In the genomic region with DNA sequence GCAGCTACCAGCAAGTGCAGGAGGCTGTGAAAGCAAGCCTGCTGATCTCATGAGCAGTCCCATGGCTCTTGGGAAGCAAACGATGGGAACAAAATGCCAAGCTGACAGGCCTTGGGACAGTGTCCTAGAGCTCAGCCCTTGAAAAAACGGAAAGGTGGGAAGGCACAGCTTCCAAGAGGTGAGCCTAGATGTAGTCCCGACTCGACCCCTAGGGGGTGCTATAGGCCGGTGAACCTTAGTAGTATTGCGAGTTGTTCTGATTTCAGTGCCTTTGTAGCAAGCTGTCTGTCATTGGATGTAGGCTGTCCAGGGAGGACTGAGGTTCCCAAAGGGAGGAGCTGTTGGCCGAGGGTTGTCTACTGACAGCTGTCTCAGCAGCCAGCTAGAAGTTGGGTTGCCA, we compare ENCODE assay signal across 9 mouse cellular contexts. TPM values are rescaled to one million over a fixed set of nuclear protein-coding genes. Genes with fewer than 3 reads are reported as not detected.
DNase-seq lines count a peak whose midpoint lies in the region; ATAC-seq and TF ChIP-seq lines count a peak whose summit lies in the region.
"Had no signal": no experiment of that assay in that cellular context is flagged by ENCODE, and none has a peak within 500 bp of the region (broad histone marks: within the 10 kb centered on the region; RNA-seq: fewer than 3 reads in every experiment).

No protein-coding gene starts in this region.

- peak; percentile 80 for TF ChIP-seq CTCF in E14TG2a.4 (conservative IDR thresholded peaks at IDR 0.05; ENCODE audit: low read length)

- no peak overlapping the region for H3K4me3 ChIP-seq in E14TG2a.4 (replicated peaks; ENCODE audit: low read length)
- H3K4me3 ChIP-seq: limb, embryonic 13.5 days had no signal

- no peak for ATAC-seq in monocyte, adult 5-6 weeks (replicated peaks; ENCODE audit: insufficient number of reproducible peaks, low FRiP score, low TSS enrichment, poor library complexity, severe bottlenecking)

- peaks cover 8% of the 10 kb centered on the region; the same call in 1 of the 2 replicates for H3K27me3 ChIP-seq in E14TG2a.4 (ENCODE audit: insufficient read depth, low read length)

- H3K9me3 ChIP-seq in E14TG2a.4 (ENCODE audit: low read length): no peaks in the 10 kb centered on the region
- H3K9me3 ChIP-seq: limb, embryonic 13.5 days had no signal

- peak; percentile 85 for DNase-seq in ZHBTc4 (ENCODE audit: low read depth, low spot score)
- DNase-seq in cerebellum, postnatal 4 days (ENCODE audit: low spot score in 2 of 2): peak; percentile 84 to 93
- peak; percentile 44 to 53 for DNase-seq in gastrocnemius, postnatal 36 days
- DNase-seq in layer of hippocampus, adult 18-20 months (ENCODE audit: low spot score in 2 of 2): peak; percentile 59 to 90
- peak; percentile 81 for DNase-seq in lung, postnatal 10 days
- peak; percentile 89 for DNase-seq in right cerebral cortex, postnatal 4 days

- intact Hi-C loops in gastrocnemius, postnatal 36 days (cut with DNase I): loop anchor here (5.0 to 10.0 kb wide), 3 partner anchors 47 to 550 kb away; no protein-coding TSS in a partner anchor

- no peaks in the 10 kb centered on the region for H3K36me3 ChIP-seq in E14TG2a.4 (ENCODE audit: insufficient read depth, low read length)
- H3K36me3 ChIP-seq: limb, embryonic 13.5 days had no signal

- peaks cover 12% of the 10 kb centered on the region for H3K4me1 ChIP-seq in E14TG2a.4 (replicated peaks; ENCODE audit: low read depth, low read length)
- H3K4me1 ChIP-seq: limb, embryonic 13.5 days had no signal

RNA-seq across cellular contexts. Expression of a gene that starts 49.7 kb away (rescaled TPM):
- not detected for total RNA-seq in gastrocnemius, postnatal 36 days (2021)
- total RNA-seq in layer of hippocampus, adult 18-20 months (2021): 10 to 100 TPM; 11.0 to 13.2 TPM
- total RNA-seq in monocyte, adult 5-6 weeks (2017): not detected in 3 replicates

Comparison
In these comparisons a context has a peak if more than half of its experiments do, and no peak if none do; other contexts are left out.
1. RNA of a gene that starts 49.7 kb away (total RNA-seq): 11.0 to 13.2 TPM in layer of hippocampus, adult 18-20 months; not detected in gastrocnemius, postnatal 36 days and not detected in monocyte, adult 5-6 weeks; every median in the first group is over 10 times any median in the second.
2. Peak in every context shown above with its lines, with median percentiles within 50 percentile points of each other: DNase-seq.